Mouse (Mus musculus) ovary, postnatal 14 days (tissue): ENCODE data around the gene Usf1.

Experiments used
- DNase-seq: peaks from one replicate; pipeline ENCODE4 v3.0.0; 2022; ENCODE audit warnings: low spot score

Usf1 gene

GRCm38 (mm10) chr1:171452923-171453322 is 41.8 kb downstream of the Usf1 start:
- DNase-seq: no peak

- DNase-seq: no peak
Measured at GRCm38 (mm10) chr1:171454926-171455325, 43.8 kb downstream of the Usf1 start.

GRCm38 (mm10) chr1:171457568-171457967 is 46.5 kb downstream of the Usf1 start:
- DNase-seq: no peak

- DNase-seq: no peak
Measured at GRCm38 (mm10) chr1:171459791-171460190, 48.7 kb downstream of the Usf1 start.

- no peak for DNase-seq
Measured at GRCm38 (mm10) chr1:171460551-171461503, 49.7 kb downstream of the Usf1 start.

GRCm38 (mm10) chr1:171463133-171463532 is 52.0 kb downstream of the Usf1 start:
- no peak for DNase-seq

GRCm38 (mm10) chr1:171465749-171466412 is 54.8 kb downstream of the Usf1 start:
- DNase-seq: no peak

GRCm38 (mm10) chr1:171466565-171466964 is 55.5 kb downstream of the Usf1 start:
- DNase-seq: no peak
